Mouse (Mus musculus) ES-Bruce4 (cell line): Measurements from ENCODE around the gene Arhgef11. TPM values are rescaled to one million over a fixed set of nuclear protein-coding genes. Genes with fewer than 3 reads are reported as not detected.

Experiments used
- H3K27ac ChIP-seq: 2 replicates; pipeline ENCODE4 v1.5.1; 2012; ENCODE audit warnings: low read length, inconsistent platforms; ENCODE audit not compliant: insufficient read depth
- H3K27me3 ChIP-seq: 2 replicates; pipeline ENCODE4 v1.6.1; 2012; ENCODE audit warnings: mild to moderate bottlenecking, low read length, inconsistent platforms; ENCODE audit not compliant: control insufficient read depth, poor library complexity, insufficient read depth, severe bottlenecking
- H3K36me3 ChIP-seq: 2 replicates; pipeline ENCODE4 v1.6.1; 2012; ENCODE audit warnings: inconsistent platforms, mild to moderate bottlenecking, low read length, moderate library complexity; ENCODE audit not compliant: control insufficient read depth, poor library complexity, insufficient read depth, severe bottlenecking
- H3K4me1 ChIP-seq: one replicate; pipeline ENCODE4 v1.8.1; 2011; ENCODE audit warnings: low read length; ENCODE audit not compliant: control insufficient read depth, insufficient read depth
- H3K4me3 ChIP-seq: 2 replicates; pipeline ENCODE4 v1.5.1; 2011; ENCODE audit warnings: low read depth, mild to moderate bottlenecking, low read length
- H3K9ac ChIP-seq: 2 replicates; pipeline ENCODE4 v1.6.1; 2012; ENCODE audit warnings: low read depth, mild to moderate bottlenecking, inconsistent platforms; ENCODE audit not compliant: poor library complexity, severe bottlenecking
- H3K9me3 ChIP-seq: replicated peaks from 2 replicates; pipeline ENCODE4 v1.6.1; 2012; ENCODE audit warnings: mild to moderate bottlenecking, low read length, inconsistent platforms; ENCODE audit not compliant: control insufficient read depth, poor library complexity, insufficient read depth, severe bottlenecking
- CTCF ChIP-seq: IDR thresholded peaks from one replicate; pipeline ENCODE4 v1.8.1; 2011; ENCODE audit warnings: low read depth, low read length
- EP300 ChIP-seq: IDR thresholded peaks from 2 replicates; pipeline ENCODE4 v1.6.1; 2011; ENCODE audit warnings: low read depth, low read length; ENCODE audit not compliant: insufficient read depth
- POLR2A ChIP-seq: IDR thresholded peaks from one replicate; pipeline ENCODE4 v1.8.1; 2011; ENCODE audit warnings: low read length; ENCODE audit not compliant: insufficient read depth
- polyA plus RNA-seq: library from polyadenylated mRNA; stranded (reverse); fragments of >200 nt; gene quantifications from 2 replicates; pipeline ENCODE4 v1.2.4, GENCODE M21; 2011; ENCODE audit warnings: low read depth; ENCODE audit not compliant: missing spikeins, insufficient read depth, insufficient read length

Arhgef11 gene
- polyA plus RNA-seq, 1 experiment: 16.7 TPM

GRCm38 (mm10) chr3:87616354-87616753 lies 1.0 kb upstream of the Arhgef11 start:
- no peak for TF ChIP-seq EP300
- no peak for TF ChIP-seq CTCF
- no peak for TF ChIP-seq POLR2A
- H3K4me3 ChIP-seq: no peak overlapping the region
- no peaks in the 10 kb centered on the region for H3K36me3 ChIP-seq

GRCm38 (mm10) chr3:87617811-87618130 lies 412 bp downstream of the Arhgef11 start:
- H3K27ac ChIP-seq: no peak overlapping the region
- H3K9me3 ChIP-seq: no peaks in the 10 kb centered on the region
- H3K4me1 ChIP-seq: no peaks in the 10 kb centered on the region
- no peaks in the 10 kb centered on the region for H3K36me3 ChIP-seq
- TF ChIP-seq CTCF: no peak
- no peak for TF ChIP-seq POLR2A
- TF ChIP-seq EP300: no peak
- H3K27me3 ChIP-seq: peaks cover 2% of the 10 kb centered on the region; the same call in 1 of the 2 replicates
- H3K4me3 ChIP-seq: peak overlapping the region; percentile 91
- peak overlapping the region; percentile 86 for H3K9ac ChIP-seq

More at GRCm38 (mm10) chr3:87616354-87616753, 1.0 kb upstream of the Arhgef11 start:
- H3K27me3 ChIP-seq: peaks cover 2% of the 10 kb centered on the region; the same call in 1 of the 2 replicates
- H3K27ac ChIP-seq: no peak overlapping the region
- H3K4me1 ChIP-seq: no peaks in the 10 kb centered on the region
- H3K9me3 ChIP-seq: no peaks in the 10 kb centered on the region
- H3K9ac ChIP-seq: 0 out of 2 replicates have a peak overlapping the region, but pooled peaks have one; percentile 86

DNA sequence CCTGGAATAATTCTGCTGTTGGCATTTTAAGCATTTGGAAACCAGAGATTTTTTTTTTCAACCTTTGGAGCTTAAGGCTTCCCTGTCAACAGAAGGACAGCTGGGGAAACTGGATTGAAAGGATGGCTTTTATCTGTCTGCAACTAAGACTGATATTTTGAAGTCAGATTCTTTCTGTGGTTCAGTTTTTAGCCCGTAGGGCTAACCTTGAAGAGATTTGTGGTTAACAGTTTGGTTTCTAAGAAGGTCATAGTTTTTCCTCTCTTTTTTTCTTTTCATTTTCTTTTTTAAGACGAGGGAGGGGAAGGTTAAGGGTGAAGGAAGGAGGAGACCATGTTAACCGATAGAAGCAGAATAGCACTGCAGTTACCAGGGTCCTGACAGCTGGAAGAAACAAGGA lies 881 bp downstream of the Arhgef11 start:
- Histone ChIP-seq H3K27ac (no peak overlapping the region), H3K9ac (peak overlapping the region; percentile 86), H3K27me3 (peaks cover 2% of the 10 kb centered on the region; the same call in 1 of the 2 replicates), H3K4me3 (no peak overlapping the region), H3K4me1 (no peaks in the 10 kb centered on the region), H3K36me3 (no peaks in the 10 kb centered on the region), H3K9me3 (no peaks in the 10 kb centered on the region)
- TF ChIP-seq POLR2A (no peak), EP300 (no peak), CTCF (no peak)

DNA sequence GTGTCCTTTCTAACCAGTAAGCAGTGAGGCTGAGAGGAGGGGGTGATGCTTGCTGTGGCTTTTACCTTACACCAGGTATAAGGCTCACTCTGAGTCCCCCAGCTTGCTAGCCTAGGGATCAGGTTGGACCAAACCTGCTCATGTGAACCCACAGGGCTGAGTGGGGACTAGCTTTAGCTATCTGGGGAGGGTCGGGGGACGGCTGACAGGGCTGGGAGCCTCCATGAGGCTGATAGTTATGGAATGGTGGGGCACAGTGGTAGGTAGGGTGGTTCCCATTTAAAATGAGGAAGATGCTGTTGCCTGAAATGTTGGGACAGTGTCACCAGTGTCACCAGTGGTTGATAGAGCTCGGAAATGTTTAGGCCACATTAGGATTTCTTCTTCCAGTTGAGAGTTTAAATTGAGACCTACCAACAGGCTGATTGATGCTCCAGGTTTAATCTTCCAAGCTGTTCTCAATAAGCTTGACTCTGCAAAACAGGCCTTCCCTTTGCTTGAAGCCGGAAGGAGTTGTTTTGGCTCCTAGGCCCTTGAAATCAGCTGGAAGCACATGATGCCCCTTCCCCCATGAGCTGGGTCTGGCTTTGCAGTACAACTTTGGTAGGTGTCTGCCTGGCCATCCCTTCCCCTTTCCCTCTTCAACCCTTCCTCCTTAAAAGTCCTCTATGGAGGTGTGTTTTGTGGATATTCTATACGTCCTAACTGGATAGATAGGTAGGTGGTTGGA lies 1.8 kb downstream of the Arhgef11 start:
- Histone ChIP-seq H3K27me3 (0 out of 2 replicates have a peak, but pooled peaks cover 2% of the 10 kb centered on the region), H3K4me3 (0 out of 2 replicates have a peak overlapping the region, but pooled peaks have one; percentile 6), H3K36me3 (no peaks in the 10 kb centered on the region), H3K9me3 (no peaks in the 10 kb centered on the region), H3K4me1 (no peaks in the 10 kb centered on the region), H3K9ac (peak overlapping the region; percentile 86; the same call in 1 of the 2 replicates), H3K27ac (no peak overlapping the region)
- TF ChIP-seq CTCF: no peak
- TF ChIP-seq POLR2A: no peak
- no peak for TF ChIP-seq EP300

GRCm38 (mm10) chr3:87620218-87620891 lies 3.0 kb downstream of the Arhgef11 start:
- Histone ChIP-seq H3K27ac (no peak overlapping the region), H3K9ac (no peak overlapping the region), H3K36me3 (no peaks in the 10 kb centered on the region), H3K27me3 (0 out of 2 replicates have a peak, but pooled peaks cover 2% of the 10 kb centered on the region), H3K4me1 (no peaks in the 10 kb centered on the region), H3K4me3 (no peak overlapping the region), H3K9me3 (no peaks in the 10 kb centered on the region)
- TF ChIP-seq POLR2A (no peak), CTCF (no peak), EP300 (no peak)

DNA sequence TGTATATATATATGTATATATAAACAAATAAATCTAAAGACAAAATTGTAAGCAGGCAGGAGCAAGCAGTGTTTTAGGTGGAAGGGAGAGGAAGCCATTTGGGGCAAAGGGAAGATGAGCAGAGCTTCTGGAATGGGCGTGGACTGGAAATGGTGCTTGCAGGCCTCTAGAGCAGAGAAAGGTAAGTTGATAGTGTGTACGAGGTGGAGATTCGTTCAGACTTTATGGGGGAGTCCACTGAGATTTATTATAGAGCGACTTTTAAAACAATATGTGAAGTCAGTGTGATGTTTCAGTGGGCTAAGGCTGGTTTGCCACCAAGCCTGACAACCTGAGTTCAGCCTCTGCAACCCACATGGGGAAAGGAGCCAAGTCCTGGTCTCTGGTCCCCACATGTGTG lies 7.5 kb downstream of the Arhgef11 start:
- Histone ChIP-seq H3K36me3 (no peaks in the 10 kb centered on the region), H3K27ac (no peak overlapping the region), H3K4me1 (no peaks in the 10 kb centered on the region), H3K4me3 (no peak overlapping the region), H3K9ac (no peak overlapping the region), H3K9me3 (no peaks in the 10 kb centered on the region), H3K27me3 (no peaks in the 10 kb centered on the region)
- TF ChIP-seq CTCF (no peak), POLR2A (no peak), EP300 (no peak)
